8 mouse cellular contexts compared by ENCODE assay signal in genomic region chr9:35198945-35199771, GRCm38 (mm10). TPM values are rescaled to one million over a fixed set of nuclear protein-coding genes. Genes with fewer than 3 reads are reported as not detected.
DNase-seq lines count a peak whose midpoint lies in the region; ATAC-seq lines count a peak whose summit lies in the region.

No protein-coding gene starts in this region.

- ATAC-seq in erythroblast, adult 5-6 weeks (replicated peaks; ENCODE audit: low FRiP score, poor library complexity, severe bottlenecking) = no peak
- peak; percentile 62 for ATAC-seq in neural tube, embryonic 15.5 days (ENCODE audit: low FRiP score)

- H3K9ac ChIP-seq in neural tube, embryonic 15.5 days (replicated peaks) = peak overlapping the region; percentile 65

- peaks cover 52% of the 10 kb centered on the region for H3K4me1 ChIP-seq in erythroblast, embryonic 14.5 days (ENCODE audit: control insufficient read depth)
- H3K4me1 ChIP-seq in limb, embryonic 10.5 days = peaks cover 23% of the 10 kb centered on the region
- H3K4me1 ChIP-seq in neural tube, embryonic 15.5 days = peaks cover 16% of the 10 kb centered on the region

- WGBS in limb, embryonic 10.5 days = 27% methylated on average over 18 of the region's 18 CpGs
- WGBS in neural tube, embryonic 15.5 days = 28% methylated on average over 18 of the region's 18 CpGs

- DNase-seq in urinary bladder, postnatal 36 days (ENCODE audit: low spot score in 2 of 2) = peak; percentile 35 to 52
- DNase-seq in urinary bladder, postnatal 25 days (ENCODE audit: low spot score) = no peak
- DNase-seq in limb, embryonic 10.5 days (ENCODE audit: low spot score) = no peak
- no peak for DNase-seq in urinary bladder, postnatal 10 days (ENCODE audit: low spot score)
- no peak for DNase-seq in retina, embryonic 14.5 days (ENCODE audit: low spot score)

- peak overlapping the region; percentile 80 for H3K4me3 ChIP-seq in erythroblast, embryonic 14.5 days (replicated peaks)
- peak overlapping the region; percentile 81 for H3K4me3 ChIP-seq in limb, embryonic 10.5 days
- peak overlapping the region; percentile 57 for H3K4me3 ChIP-seq in neural tube, embryonic 15.5 days (replicated peaks)

- H3K27me3 ChIP-seq in erythroblast, embryonic 14.5 days (ENCODE audit: control insufficient read depth) = no peaks in the 10 kb centered on the region
- no peaks in the 10 kb centered on the region for H3K27me3 ChIP-seq in limb, embryonic 10.5 days (ENCODE audit: low read depth, poor library complexity, severe bottlenecking)
- H3K27me3 ChIP-seq in neural tube, embryonic 15.5 days (replicated peaks) = no peaks in the 10 kb centered on the region

- peak overlapping the region; percentile 88 for H3K4me2 ChIP-seq in neural tube, embryonic 15.5 days

- peaks cover 7% of the 10 kb centered on the region for H3K36me3 ChIP-seq in erythroblast, embryonic 14.5 days (ENCODE audit: control insufficient read depth)
- H3K36me3 ChIP-seq in limb, embryonic 10.5 days = peaks cover 4% of the 10 kb centered on the region
- H3K36me3 ChIP-seq in neural tube, embryonic 15.5 days = 0 out of 2 replicates have a peak, but pooled peaks cover 3% of the 10 kb centered on the region

- H3K9me3 ChIP-seq in erythroblast, embryonic 14.5 days (ENCODE audit: control insufficient read depth, low read length) = no peaks in the 10 kb centered on the region
- no peaks in the 10 kb centered on the region for H3K9me3 ChIP-seq in limb, embryonic 10.5 days (replicated peaks)
- no peaks in the 10 kb centered on the region for H3K9me3 ChIP-seq in neural tube, embryonic 15.5 days (replicated peaks)

- peak overlapping the region; percentile 90 for H3K27ac ChIP-seq in limb, embryonic 10.5 days
- peak overlapping the region; percentile 45; the same call in 1 of the 2 replicates for H3K27ac ChIP-seq in neural tube, embryonic 15.5 days (replicated peaks)

RNA-seq across cellular contexts. Expression of gene Srpr, which starts 0.8 kb away (rescaled TPM):
- polyA plus RNA-seq in erythroblast, embryonic 14.5 days (2012) = 0.85 and 0.93 TPM in 2 replicates
- total RNA-seq in erythroblast, adult 5-6 weeks (2015; ENCODE audit: low replicate concordance) = 20.3 and 26.1 TPM in 2 replicates
- 14.6 and 25.5 TPM in 2 replicates for total RNA-seq in erythroblast, adult 5-6 weeks (2017; ENCODE audit: low replicate concordance)
- 93.7 and 100 TPM in 2 replicates for polyA plus RNA-seq in limb, embryonic 10.5 days (2016; fragmentation: Nextera tagmentation; extraction: Ambion mirVana)
- 67.2 and 69.1 TPM in 2 replicates for polyA plus RNA-seq in neural tube, embryonic 15.5 days (2015; fragmentation: Nextera tagmentation; extraction: Ambion mirVana)

RNA-seq across cellular contexts. Expression of gene Tirap, which starts 0.9 kb away (rescaled TPM):
- 0.07 and 0.10 TPM in 2 replicates for polyA plus RNA-seq in erythroblast, embryonic 14.5 days (2012)
- total RNA-seq in erythroblast, adult 5-6 weeks (2015; ENCODE audit: low replicate concordance) = 2.1 and 4.4 TPM in 2 replicates
- 2.2 and 4.5 TPM in 2 replicates for total RNA-seq in erythroblast, adult 5-6 weeks (2017; ENCODE audit: low replicate concordance)
- polyA plus RNA-seq in limb, embryonic 10.5 days (2016; fragmentation: Nextera tagmentation; extraction: Ambion mirVana) = 20.0 and 22.1 TPM in 2 replicates
- polyA plus RNA-seq in neural tube, embryonic 15.5 days (2015; fragmentation: Nextera tagmentation; extraction: Ambion mirVana) = 4.7 and 5.6 TPM in 2 replicates

RNA-seq across cellular contexts. Expression of gene Foxred1, which starts 11.7 kb away (rescaled TPM):
- 0.41 and 0.56 TPM in 2 replicates for polyA plus RNA-seq in erythroblast, embryonic 14.5 days (2012)
- 4.8 and 9.0 TPM in 2 replicates for total RNA-seq in erythroblast, adult 5-6 weeks (2015; ENCODE audit: low replicate concordance)
- 7.3 and 10.7 TPM in 2 replicates for total RNA-seq in erythroblast, adult 5-6 weeks (2017; ENCODE audit: low replicate concordance)
- 56.7 and 57.1 TPM in 2 replicates for polyA plus RNA-seq in limb, embryonic 10.5 days (2016; fragmentation: Nextera tagmentation; extraction: Ambion mirVana)
- polyA plus RNA-seq in neural tube, embryonic 15.5 days (2015; fragmentation: Nextera tagmentation; extraction: Ambion mirVana) = 48.2 and 50.1 TPM in 2 replicates

RNA-seq across cellular contexts. Expression of gene Dcps, which starts 23.3 kb away (rescaled TPM):
- 11.0 and 14.3 TPM in 2 replicates for polyA plus RNA-seq in erythroblast, embryonic 14.5 days (2012)
- total RNA-seq in erythroblast, adult 5-6 weeks (2015; ENCODE audit: low replicate concordance) = 6.1 and 7.5 TPM in 2 replicates
- 7.4 and 8.3 TPM in 2 replicates for total RNA-seq in erythroblast, adult 5-6 weeks (2017; ENCODE audit: low replicate concordance)
- polyA plus RNA-seq in limb, embryonic 10.5 days (2016; fragmentation: Nextera tagmentation; extraction: Ambion mirVana) = 86.0 and 92.3 TPM in 2 replicates
- polyA plus RNA-seq in neural tube, embryonic 15.5 days (2015; fragmentation: Nextera tagmentation; extraction: Ambion mirVana) = 69.1 and 73.7 TPM in 2 replicates

Comparison
In these comparisons a context has a peak if more than half of its experiments do, and no peak if none do; other contexts are left out.
1. DNase-seq: peak in urinary bladder, postnatal 36 days (2 of 2); none in urinary bladder, postnatal 25 days (single experiment), limb, embryonic 10.5 days (single experiment), urinary bladder, postnatal 10 days (single experiment) and retina, embryonic 14.5 days (single experiment).
2. RNA of gene Srpr, which starts 0.8 kb away (polyA plus RNA-seq): 93.7 to 100 TPM in limb, embryonic 10.5 days and 67.2 to 69.1 TPM in neural tube, embryonic 15.5 days; 0.85 to 0.93 TPM in erythroblast, embryonic 14.5 days; every median in the first group is over 10 times any median in the second.
3. RNA of gene Foxred1, which starts 11.7 kb away (polyA plus RNA-seq): 56.7 to 57.1 TPM in limb, embryonic 10.5 days and 48.2 to 50.1 TPM in neural tube, embryonic 15.5 days; 0.41 to 0.56 TPM in erythroblast, embryonic 14.5 days; every median in the first group is over 10 times any median in the second.
4. Peak in every context shown above with its lines, with median percentiles within 50 percentile points of each other: H3K4me3 ChIP-seq.